Mouse (Mus musculus) heart, embryonic 16.5 days (tissue): ENCODE measurements around the gene Klhl30. TPM values are rescaled to one million over a fixed set of nuclear protein-coding genes. Genes with fewer than 3 reads are reported as not detected.

Experiments
- ATAC-seq: fragments of 200-750 bp; cut with Nextera tagmentation; replicated peaks from 2 replicates; pipeline ENCODE4 v1.8.0; 2017; ENCODE audit warnings: moderate number of reproducible peaks; ENCODE audit not compliant: insufficient read depth, low FRiP score; ENCODE audit errors: extremely low read depth
- H3K27ac ChIP-seq: fragments of 300-500 bp; sonication (generic); 2 replicates; pipeline ENCODE4 v1.5.1; 2014; ENCODE audit warnings: mild to moderate bottlenecking, low read length, control low read depth, moderate library complexity
- H3K27me3 ChIP-seq: fragments of 300-500 bp; sonication (generic); 2 replicates; pipeline ENCODE4 v1.6.1; 2014; ENCODE audit warnings: low read length, mixed read lengths; ENCODE audit not compliant: control insufficient read depth, insufficient read depth
- H3K36me3 ChIP-seq: fragments of 300-500 bp; sonication (generic); 2 replicates; pipeline ENCODE4 v1.6.1; 2014; ENCODE audit not compliant: control insufficient read depth, insufficient read depth
- H3K4me1 ChIP-seq: fragments of 300-500 bp; sonication (generic); 2 replicates; pipeline ENCODE4 v1.6.1; 2014; ENCODE audit warnings: low read length, mixed read lengths; ENCODE audit not compliant: control insufficient read depth, insufficient read depth
- H3K4me2 ChIP-seq: fragments of 300-500 bp; sonication (generic); 2 replicates; pipeline ENCODE4 v1.6.1; 2014; ENCODE audit warnings: low read depth, mild to moderate bottlenecking, control low read depth, low read length
- H3K4me3 ChIP-seq: fragments of 300-500 bp; sonication (generic); 2 replicates; pipeline ENCODE4 v1.5.1; 2014; ENCODE audit warnings: mild to moderate bottlenecking, control low read depth, low read length
- H3K9ac ChIP-seq: fragments of 300-500 bp; sonication (generic); 2 replicates; pipeline ENCODE4 v1.6.1; 2014; ENCODE audit warnings: low read length, control low read depth
- H3K9me3 ChIP-seq: fragments of 300-500 bp; sonication (generic); replicated peaks from 2 replicates; pipeline ENCODE4 v1.6.1; 2016; ENCODE audit warnings: low read length; ENCODE audit not compliant: control insufficient read depth
- WGBS: fragments of 180-500 bp; shearing (Covaris S2); extraction: QIAGEN DNeasy Blood & Tissue Kit; methylation state at CpG from one replicate; pipeline ENCODE4 v1.1.7; 2014; 5-methylcytosine and 5-hydroxymethylcytosine counted together
- polyA plus RNA-seq: library from polyadenylated mRNA; unstranded; fragments of >200 nt; fragmentation: Nextera tagmentation; extraction: Ambion mirVana; gene quantifications from 2 replicates; pipeline ENCODE4 v1.2.1, GENCODE M21; 2015

Gene Klhl30
- polyA plus RNA-seq, 1 experiment from 2014 or later: 51.4 TPM

- H3K27me3 ChIP-seq: peaks cover 5% of the 10 kb centered on the region
- H3K9ac ChIP-seq: peak overlapping the region; percentile 72
- H3K4me2 ChIP-seq: peak overlapping the region; percentile 67
- H3K9me3 ChIP-seq: no peaks in the 10 kb centered on the region
- peak overlapping the region; percentile 53 for H3K4me3 ChIP-seq
- peaks cover 25% of the 10 kb centered on the region for H3K4me1 ChIP-seq
- 39% methylated on average over 3 of the region's 3 CpGs for WGBS
- ATAC-seq: peak; percentile 59
- H3K27ac ChIP-seq: peak overlapping the region; percentile 92
- peaks cover 5% of the 10 kb centered on the region; the same call in 1 of the 2 replicates for H3K36me3 ChIP-seq
Measured at GRCm38 (mm10) chr1:91351249-91351648, 433 bp downstream of the Klhl30 start.

GRCm38 (mm10) chr1:91352277-91352676 is 1.5 kb downstream of the Klhl30 start:
- Histone ChIP-seq H3K36me3 (peaks cover 12% of the 10 kb centered on the region), H3K4me3 (peak overlapping the region; percentile 53), H3K4me1 (peaks cover 25% of the 10 kb centered on the region), H3K27me3 (no peaks in the 10 kb centered on the region), H3K9me3 (no peaks in the 10 kb centered on the region), H3K27ac (no peak overlapping the region), H3K4me2 (peak overlapping the region; percentile 67), H3K9ac (no peak overlapping the region)
- no peak for ATAC-seq
- 82% methylated on average over 2 of the region's 2 CpGs for WGBS

GRCm38 (mm10) chr1:91356105-91356504 is 5.3 kb downstream of the Klhl30 start:
- H3K36me3 ChIP-seq: peaks cover 25% of the 10 kb centered on the region
- H3K4me1 ChIP-seq: peaks cover 15% of the 10 kb centered on the region
- H3K4me2 ChIP-seq: no peak overlapping the region

GRCm38 (mm10) chr1:91362113-91362512 is 11.3 kb downstream of the Klhl30 start:
- no peak for ATAC-seq
- Histone ChIP-seq H3K9me3 (peaks cover 10% of the 10 kb centered on the region), H3K4me2 (no peak overlapping the region), H3K27me3 (no peaks in the 10 kb centered on the region), H3K4me1 (peaks cover 4% of the 10 kb centered on the region; the same call in 1 of the 2 replicates), H3K36me3 (peaks cover 29% of the 10 kb centered on the region), H3K4me3 (no peak overlapping the region), H3K9ac (no peak overlapping the region), H3K27ac (no peak overlapping the region)
- 84% methylated on average over 5 of the region's 5 CpGs for WGBS

More at GRCm38 (mm10) chr1:91356105-91356504, 5.3 kb downstream of the Klhl30 start:
- no peak for ATAC-seq
- H3K27me3 ChIP-seq: no peaks in the 10 kb centered on the region
- H3K4me3 ChIP-seq: no peak overlapping the region
- no peaks in the 10 kb centered on the region for H3K9me3 ChIP-seq
- 72% methylated on average over 11 of the region's 11 CpGs for WGBS
- H3K9ac ChIP-seq: no peak overlapping the region
- no peak overlapping the region for H3K27ac ChIP-seq

- no peak for ATAC-seq
- Histone ChIP-seq H3K4me3 (no peak overlapping the region), H3K27me3 (no peaks in the 10 kb centered on the region), H3K36me3 (peaks cover 18% of the 10 kb centered on the region), H3K27ac (no peak overlapping the region), H3K9ac (no peak overlapping the region), H3K4me1 (peaks cover 4% of the 10 kb centered on the region; the same call in 1 of the 2 replicates), H3K9me3 (peaks cover 10% of the 10 kb centered on the region), H3K4me2 (no peak overlapping the region)
- 84% methylated on average over 16 of the region's 16 CpGs for WGBS
Measured at GRCm38 (mm10) chr1:91364822-91365644, 14.2 kb downstream of the Klhl30 start.

GRCm38 (mm10) chr1:91365816-91366214 is 15.0 kb downstream of the Klhl30 start:
- peak overlapping the region; percentile 59 for H3K4me3 ChIP-seq
- H3K27me3 ChIP-seq: no peaks in the 10 kb centered on the region
- WGBS: 29% methylated on average over 8 of the region's 8 CpGs
- peaks cover 10% of the 10 kb centered on the region for H3K9me3 ChIP-seq
- H3K4me2 ChIP-seq: peak overlapping the region; percentile 95
- H3K9ac ChIP-seq: peak overlapping the region; percentile 78
- H3K27ac ChIP-seq: no peak overlapping the region
- H3K36me3 ChIP-seq: peaks cover 18% of the 10 kb centered on the region
- ATAC-seq: no peak
- H3K4me1 ChIP-seq: peaks cover 4% of the 10 kb centered on the region; the same call in 1 of the 2 replicates

- 3% methylated on average over 64 of the region's 68 CpGs for WGBS
- peak; percentile 39; the same call in 1 of the 2 replicates for ATAC-seq
- no peak within 1 kb of the TSS for H3K27ac ChIP-seq
Measured at GRCm38 (mm10) chr1:91366215-91367108, 15.6 kb downstream of the Klhl30 start, which contains the start of gene Erfe. Gene Erfe (plus strand): TSS chr1:91366430.

GRCm38 (mm10) chr1:91367295-91367694 is 16.5 kb downstream of the Klhl30 start:
- H3K9me3 ChIP-seq: peaks cover 9% of the 10 kb centered on the region
- H3K36me3 ChIP-seq: peaks cover 13% of the 10 kb centered on the region
- 97% methylated on average over 3 of the region's 3 CpGs for WGBS
- no peaks in the 10 kb centered on the region for H3K27me3 ChIP-seq
- no peak overlapping the region for H3K4me3 ChIP-seq
- no peak overlapping the region for H3K9ac ChIP-seq
- H3K4me2 ChIP-seq: no peak overlapping the region
- peaks cover 4% of the 10 kb centered on the region; the same call in 1 of the 2 replicates for H3K4me1 ChIP-seq
- no peak for ATAC-seq
- H3K27ac ChIP-seq: no peak overlapping the region

More at GRCm38 (mm10) chr1:91366215-91367108, 15.6 kb downstream of the Klhl30 start, which contains the start of gene Erfe:
- Histone ChIP-seq H3K4me3 (peak within 1 kb of the TSS; percentile 59), H3K27me3 (no peaks in the 10 kb centered on the region), H3K36me3 (peaks cover 13% of the 10 kb centered on the region), H3K4me2 (peak within 1 kb of the TSS; percentile 95), H3K4me1 (peaks cover 4% of the 10 kb centered on the region; the same call in 1 of the 2 replicates), H3K9me3 (peaks cover 10% of the 10 kb centered on the region), H3K9ac (peak within 1 kb of the TSS; percentile 78)
